7 mouse cellular contexts compared by ENCODE assay signal in the genomic region with DNA sequence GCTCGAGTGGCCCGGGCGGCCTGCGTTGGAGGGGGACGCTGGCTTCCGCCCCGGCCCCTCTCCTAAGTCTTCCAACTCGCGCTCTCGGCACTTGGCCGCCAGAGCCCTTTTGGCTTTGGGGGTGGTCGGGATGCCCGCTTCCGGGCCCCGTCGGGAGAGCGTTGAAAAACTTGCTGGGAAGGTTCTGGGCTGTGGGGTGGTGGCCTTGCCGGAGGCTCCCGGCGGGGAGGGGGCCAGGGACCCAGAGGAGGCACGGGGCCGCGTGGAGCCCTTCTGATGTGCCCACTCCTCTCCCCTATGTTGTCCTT. TPM values are rescaled to one million over a fixed set of nuclear protein-coding genes. Genes with fewer than 3 reads are reported as not detected.
A peak's percentile ranks its signal among the peaks of the same experiment; 100 is the strongest.
DNase-seq lines count a peak whose midpoint lies in the region; ATAC-seq and TF ChIP-seq lines count a peak whose summit lies in the region.

No protein-coding gene starts in this region.

- H3K27ac ChIP-seq in lung, postnatal 0 days (ENCODE audit: low read length): peak overlapping the region; percentile 91
- 0 out of 2 replicates have a peak overlapping the region, but pooled peaks have one; percentile 69 for H3K27ac ChIP-seq in brown adipose tissue, adult 24 weeks (replicated peaks; ENCODE audit: low read depth, low read length)
- H3K27ac ChIP-seq in forebrain, embryonic 15.5 days (replicated peaks): peak overlapping the region; percentile 96
- H3K27ac ChIP-seq in intestine, postnatal 0 days (ENCODE audit: low read depth, low read length): peak overlapping the region; percentile 79
- peak overlapping the region; percentile 96 for H3K27ac ChIP-seq in neural tube, embryonic 13.5 days (replicated peaks)

- H3K4me3 ChIP-seq in lung, postnatal 0 days (ENCODE audit: low read depth, low read length): peak overlapping the region; percentile 75
- H3K4me3 ChIP-seq in brown adipose tissue, adult 24 weeks (ENCODE audit: insufficient read depth, low read depth, low read length): peak overlapping the region; percentile 92
- H3K4me3 ChIP-seq in forebrain, embryonic 15.5 days: peak overlapping the region; percentile 89
- peak overlapping the region; percentile 91 for H3K4me3 ChIP-seq in intestine, postnatal 0 days (ENCODE audit: low read depth, low read length)
- peak overlapping the region; percentile 92 for H3K4me3 ChIP-seq in neural tube, embryonic 13.5 days

- peak overlapping the region; percentile 79 for H3K9ac ChIP-seq in lung, postnatal 0 days (replicated peaks; ENCODE audit: low read depth)
- H3K9ac ChIP-seq in forebrain, embryonic 15.5 days (replicated peaks): peak overlapping the region; percentile 98
- peak overlapping the region; percentile 81 for H3K9ac ChIP-seq in intestine, postnatal 0 days (ENCODE audit: low read depth, low read length)
- peak overlapping the region; percentile 99 for H3K9ac ChIP-seq in neural tube, embryonic 13.5 days

- ATAC-seq in lung, postnatal 0 days: no peak
- no peak for ATAC-seq in forebrain, embryonic 15.5 days (replicated peaks)
- no peak for ATAC-seq in intestine, postnatal 0 days
- no peak for ATAC-seq in neural tube, embryonic 13.5 days (ENCODE audit: low read depth)
- no peak for ATAC-seq in CD4-positive, CD25-positive, alpha-beta regulatory T cell, adult 4 months

- no peaks in the 10 kb centered on the region for H3K36me3 ChIP-seq in lung, postnatal 0 days (ENCODE audit: insufficient read depth, low read length)
- H3K36me3 ChIP-seq in forebrain, embryonic 15.5 days: no peaks in the 10 kb centered on the region
- peaks cover 3% of the 10 kb centered on the region for H3K36me3 ChIP-seq in intestine, postnatal 0 days (ENCODE audit: control insufficient read depth, insufficient read depth)
- H3K36me3 ChIP-seq in neural tube, embryonic 13.5 days: no peaks in the 10 kb centered on the region

- H3K27me3 ChIP-seq in lung, postnatal 0 days (replicated peaks; ENCODE audit: insufficient read depth, low read length): no peaks in the 10 kb centered on the region
- no peaks in the 10 kb centered on the region for H3K27me3 ChIP-seq in forebrain, embryonic 15.5 days
- no peaks in the 10 kb centered on the region for H3K27me3 ChIP-seq in intestine, postnatal 0 days (replicated peaks; ENCODE audit: control insufficient read depth, insufficient read depth, low read length)
- no peaks in the 10 kb centered on the region for H3K27me3 ChIP-seq in neural tube, embryonic 13.5 days

- H3K4me2 ChIP-seq in lung, postnatal 0 days (replicated peaks; ENCODE audit: low read depth, low read length): peak overlapping the region; percentile 99
- H3K4me2 ChIP-seq in forebrain, embryonic 15.5 days (replicated peaks): peak overlapping the region; percentile 69
- H3K4me2 ChIP-seq in intestine, postnatal 0 days (replicated peaks; ENCODE audit: low read depth): peak overlapping the region; percentile 96
- H3K4me2 ChIP-seq in neural tube, embryonic 13.5 days: peak overlapping the region; percentile 85

- peaks cover 35% of the 10 kb centered on the region for H3K4me1 ChIP-seq in lung, postnatal 0 days (ENCODE audit: insufficient read depth, low read depth, low read length)
- H3K4me1 ChIP-seq in brown adipose tissue, adult 24 weeks (ENCODE audit: control insufficient read depth, insufficient read depth, insufficient read length, low read length): peaks cover 27% of the 10 kb centered on the region
- H3K4me1 ChIP-seq in forebrain, embryonic 15.5 days: peaks cover 69% of the 10 kb centered on the region
- peaks cover 30% of the 10 kb centered on the region for H3K4me1 ChIP-seq in intestine, postnatal 0 days (replicated peaks; ENCODE audit: control insufficient read depth, insufficient read depth, low read length)
- peaks cover 71% of the 10 kb centered on the region for H3K4me1 ChIP-seq in neural tube, embryonic 13.5 days (replicated peaks)

- TF ChIP-seq EP300 in lung, postnatal 0 days (IDR thresholded peaks at IDR 0.05): no peak

- DNase-seq in lung, postnatal 0 days (ENCODE audit: low spot score): no peak
- no peak for DNase-seq in lung, adult 18-20 months

- TF ChIP-seq CTCF in lung, postnatal 0 days (IDR thresholded peaks at IDR 0.05): no peak
- no peak for TF ChIP-seq CTCF in intestine, postnatal 0 days (IDR thresholded peaks at IDR 0.05; ENCODE audit: low read depth)

- no peaks in the 10 kb centered on the region for H3K9me3 ChIP-seq in lung, postnatal 0 days (ENCODE audit: low read length)
- no peaks in the 10 kb centered on the region for H3K9me3 ChIP-seq in forebrain, embryonic 15.5 days
- H3K9me3 ChIP-seq in intestine, postnatal 0 days (ENCODE audit: control insufficient read depth): no peaks in the 10 kb centered on the region
- H3K9me3 ChIP-seq in neural tube, embryonic 13.5 days: no peaks in the 10 kb centered on the region

- WGBS in lung, postnatal 0 days: 0% methylated on average over 22 of the region's 23 CpGs
- under 1% methylated on average over 23 of the region's 23 CpGs for WGBS in forebrain, embryonic 15.5 days
- WGBS in intestine, postnatal 0 days: under 1% methylated on average over 23 of the region's 23 CpGs
- 1% methylated on average over 23 of the region's 23 CpGs for WGBS in neural tube, embryonic 13.5 days

RNA-seq across cellular contexts. Expression of gene Tle3, which starts 1.4 kb away (rescaled TPM):
- 16.2 and 16.3 TPM in 2 replicates for polyA plus RNA-seq in lung, postnatal 0 days (2015; fragmentation: Nextera tagmentation; extraction: Ambion mirVana)
- 31.6 and 32.2 TPM in 2 replicates for polyA plus RNA-seq in brown adipose tissue, adult 24 weeks (2012; ENCODE audit: insufficient read depth, insufficient read length, missing spikeins)
- polyA plus RNA-seq in forebrain, embryonic 15.5 days (2015; fragmentation: Nextera tagmentation; extraction: Ambion mirVana): 39.9 and 40.9 TPM in 2 replicates
- polyA plus RNA-seq in intestine, postnatal 0 days (2015; fragmentation: Nextera tagmentation; extraction: Ambion mirVana): 24.3 and 28.6 TPM in 2 replicates
- polyA plus RNA-seq in neural tube, embryonic 13.5 days (2015; fragmentation: Nextera tagmentation; extraction: Ambion mirVana): 31.1 and 33.7 TPM in 2 replicates
- 10 to 100 TPM; 19.6 to 23.7 TPM for polyA plus RNA-seq in CD4-positive, CD25-positive, alpha-beta regulatory T cell, adult 4 months (2017; shearing (Covaris generic))
